Mouse (Mus musculus) ES-Bruce4 (cell line): ENCODE measurements around the gene Cradd. TPM values are rescaled to one million over a fixed set of nuclear protein-coding genes. Genes with fewer than 3 reads are reported as not detected.

Experiments used
- H3K27ac ChIP-seq: 2 replicates; pipeline ENCODE4 v1.5.1; 2012; ENCODE audit warnings: low read length, inconsistent platforms; ENCODE audit not compliant: insufficient read depth
- H3K27me3 ChIP-seq: 2 replicates; pipeline ENCODE4 v1.6.1; 2012; ENCODE audit warnings: mild to moderate bottlenecking, low read length, inconsistent platforms; ENCODE audit not compliant: control insufficient read depth, poor library complexity, insufficient read depth, severe bottlenecking
- H3K36me3 ChIP-seq: 2 replicates; pipeline ENCODE4 v1.6.1; 2012; ENCODE audit warnings: inconsistent platforms, mild to moderate bottlenecking, low read length, moderate library complexity; ENCODE audit not compliant: control insufficient read depth, poor library complexity, insufficient read depth, severe bottlenecking
- H3K4me1 ChIP-seq: one replicate; pipeline ENCODE4 v1.8.1; 2011; ENCODE audit warnings: low read length; ENCODE audit not compliant: control insufficient read depth, insufficient read depth
- H3K4me3 ChIP-seq: 2 replicates; pipeline ENCODE4 v1.5.1; 2011; ENCODE audit warnings: low read depth, mild to moderate bottlenecking, low read length
- H3K9ac ChIP-seq: 2 replicates; pipeline ENCODE4 v1.6.1; 2012; ENCODE audit warnings: low read depth, mild to moderate bottlenecking, inconsistent platforms; ENCODE audit not compliant: poor library complexity, severe bottlenecking
- H3K9me3 ChIP-seq: replicated peaks from 2 replicates; pipeline ENCODE4 v1.6.1; 2012; ENCODE audit warnings: mild to moderate bottlenecking, low read length, inconsistent platforms; ENCODE audit not compliant: control insufficient read depth, poor library complexity, insufficient read depth, severe bottlenecking
- CTCF ChIP-seq: IDR thresholded peaks from one replicate; pipeline ENCODE4 v1.8.1; 2011; ENCODE audit warnings: low read depth, low read length
- EP300 ChIP-seq: IDR thresholded peaks from 2 replicates; pipeline ENCODE4 v1.6.1; 2011; ENCODE audit warnings: low read depth, low read length; ENCODE audit not compliant: insufficient read depth
- POLR2A ChIP-seq: IDR thresholded peaks from one replicate; pipeline ENCODE4 v1.8.1; 2011; ENCODE audit warnings: low read length; ENCODE audit not compliant: insufficient read depth
- polyA plus RNA-seq: library from polyadenylated mRNA; stranded (reverse); fragments of >200 nt; gene quantifications from 2 replicates; pipeline ENCODE4 v1.2.4, GENCODE M21; 2011; ENCODE audit warnings: low read depth; ENCODE audit not compliant: missing spikeins, insufficient read depth, insufficient read length

Gene Cradd
- polyA plus RNA-seq: 18.4 and 21.9 TPM in 2 replicates

DNA sequence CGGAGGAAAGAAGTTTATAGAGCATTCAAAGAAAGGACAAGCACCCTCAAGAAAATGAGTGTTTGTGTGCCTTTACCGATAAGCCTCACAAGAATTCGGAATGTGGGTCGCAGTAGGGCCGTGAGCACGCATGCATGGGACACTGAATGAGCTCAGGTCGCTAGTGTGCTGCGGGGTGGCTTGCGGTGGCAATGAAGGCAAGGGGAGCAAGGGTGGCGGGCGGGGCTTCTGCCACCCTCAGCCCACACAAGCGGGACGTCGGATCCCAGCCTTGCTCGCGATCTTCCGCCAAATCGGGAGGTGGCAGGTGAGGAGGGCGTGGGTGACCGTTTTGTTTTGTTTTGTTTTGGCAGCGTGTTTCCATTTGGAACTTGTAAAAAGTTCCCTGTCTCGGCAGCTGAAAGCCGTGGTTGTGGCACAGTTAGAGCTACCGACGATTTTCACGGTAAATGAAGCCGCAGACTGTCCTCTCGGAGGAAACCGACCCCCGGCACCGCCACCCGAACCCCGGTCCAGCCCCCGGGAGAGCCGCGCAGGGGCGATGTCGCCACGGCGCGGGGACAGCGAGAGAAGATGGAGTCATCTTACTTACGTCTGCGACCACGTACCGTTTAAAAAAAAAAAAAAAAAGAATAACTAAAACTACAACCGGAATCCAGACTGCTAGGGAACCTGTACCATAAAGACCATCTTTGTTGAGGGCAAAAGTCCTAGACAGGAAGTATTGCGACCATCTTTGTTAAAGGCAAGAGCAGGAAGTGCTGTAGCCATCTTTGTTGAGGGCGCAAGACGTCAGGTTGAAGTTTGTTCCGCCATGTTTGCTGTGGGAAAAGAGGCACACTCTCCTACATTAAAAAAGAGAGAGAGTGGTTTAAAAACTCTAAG is at the start of gene Cradd:
Gene Cradd (minus strand): TSS at position 741 of the 885 bp plus-strand sequence.
- H3K36me3 ChIP-seq: no peaks in the 10 kb centered on the region
- peak within 1 kb of the TSS; percentile 88 for H3K9ac ChIP-seq
- H3K4me1 ChIP-seq: peaks cover 1% of the 10 kb centered on the region
- H3K4me3 ChIP-seq: peak within 1 kb of the TSS; percentile 97
- no peaks in the 10 kb centered on the region for H3K9me3 ChIP-seq
- peak within 1 kb of the TSS; percentile 85 for H3K27ac ChIP-seq
- TF ChIP-seq CTCF (no peak), EP300 (no peak), POLR2A (peak; percentile 36)
- H3K27me3 ChIP-seq: no peaks in the 10 kb centered on the region

DNA sequence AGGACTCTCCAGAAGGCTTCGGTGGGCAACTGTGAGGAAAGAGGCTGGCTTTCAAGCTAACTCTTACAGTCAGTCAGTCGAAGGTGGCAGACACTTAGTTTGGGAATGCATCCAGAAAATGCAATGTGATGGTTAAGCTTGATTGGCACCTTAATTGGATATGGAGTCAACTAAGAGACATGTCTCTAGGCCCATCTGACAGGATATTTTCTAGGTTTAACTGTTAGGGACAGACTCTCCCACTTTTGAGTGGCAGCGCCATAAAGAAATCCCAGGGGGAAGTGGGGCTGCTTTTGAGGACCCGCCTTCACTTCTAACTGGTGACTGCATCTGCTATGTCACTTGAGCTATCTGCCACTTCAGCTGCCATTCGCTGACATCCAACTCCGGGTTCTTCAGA is 49.4 kb upstream of the Cradd start:
- Histone ChIP-seq H3K36me3 (no peaks in the 10 kb centered on the region), H3K9me3 (peaks cover 6% of the 10 kb centered on the region; the same call in 1 of the 2 replicates), H3K4me3 (no peak overlapping the region), H3K27ac (no peak overlapping the region), H3K4me1 (no peaks in the 10 kb centered on the region), H3K27me3 (no peaks in the 10 kb centered on the region), H3K9ac (no peak overlapping the region)
- no peak for TF ChIP-seq EP300
- no peak for TF ChIP-seq POLR2A
- TF ChIP-seq CTCF: no peak

DNA sequence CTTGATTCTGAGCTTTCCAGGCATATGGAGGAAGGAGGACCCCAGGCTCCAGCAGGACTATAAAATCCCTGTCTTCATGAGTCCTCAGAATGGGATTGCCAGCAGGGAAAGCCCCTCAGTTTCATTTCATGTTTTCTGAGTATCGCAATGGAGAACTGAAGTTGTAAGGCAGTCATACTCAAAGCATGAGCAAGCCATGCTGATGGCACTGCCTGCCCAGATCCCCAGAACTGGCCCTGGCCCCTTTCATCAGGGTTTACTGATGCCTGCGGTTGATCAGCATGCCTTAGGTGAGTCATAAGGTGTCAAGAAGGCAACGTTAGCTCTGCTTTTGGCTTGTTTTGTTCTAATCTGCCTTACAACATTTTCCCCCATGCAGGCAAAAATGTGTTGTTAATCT is 48.0 kb upstream of the Cradd start:
- no peaks in the 10 kb centered on the region for H3K36me3 ChIP-seq
- no peaks in the 10 kb centered on the region for H3K27me3 ChIP-seq
- no peaks in the 10 kb centered on the region for H3K4me1 ChIP-seq
- H3K27ac ChIP-seq: no peak overlapping the region
- peaks cover 6% of the 10 kb centered on the region; the same call in 1 of the 2 replicates for H3K9me3 ChIP-seq
- no peak overlapping the region for H3K4me3 ChIP-seq
- H3K9ac ChIP-seq: no peak overlapping the region
- TF ChIP-seq EP300: no peak
- TF ChIP-seq CTCF: no peak
- TF ChIP-seq POLR2A: no peak

DNA sequence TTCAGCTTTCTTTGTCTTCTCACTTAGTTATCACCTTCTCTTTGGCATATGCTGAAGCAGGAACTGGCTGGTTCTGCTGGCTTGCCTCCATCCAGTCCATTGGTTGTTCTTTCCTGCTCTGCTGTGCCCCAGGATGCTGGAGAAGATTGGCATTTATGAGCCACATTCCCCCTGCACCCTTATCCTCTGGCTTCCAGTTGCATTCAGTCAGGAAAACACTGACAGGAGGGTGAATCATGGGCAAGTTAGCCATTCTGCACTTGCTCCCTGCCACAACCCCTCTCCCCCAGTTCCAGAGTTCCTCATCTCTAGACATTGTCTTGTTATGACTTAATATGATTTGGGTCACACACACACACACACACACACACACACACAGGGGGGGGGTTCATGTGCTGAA is 45.3 kb upstream of the Cradd start:
- no peaks in the 10 kb centered on the region for H3K27me3 ChIP-seq
- TF ChIP-seq POLR2A (no peak), EP300 (no peak), CTCF (no peak)
- H3K4me3 ChIP-seq: no peak overlapping the region
- no peaks in the 10 kb centered on the region for H3K4me1 ChIP-seq
- no peak overlapping the region for H3K27ac ChIP-seq
- no peak overlapping the region for H3K9ac ChIP-seq
- H3K9me3 ChIP-seq: peaks cover 6% of the 10 kb centered on the region
- no peaks in the 10 kb centered on the region for H3K36me3 ChIP-seq

DNA sequence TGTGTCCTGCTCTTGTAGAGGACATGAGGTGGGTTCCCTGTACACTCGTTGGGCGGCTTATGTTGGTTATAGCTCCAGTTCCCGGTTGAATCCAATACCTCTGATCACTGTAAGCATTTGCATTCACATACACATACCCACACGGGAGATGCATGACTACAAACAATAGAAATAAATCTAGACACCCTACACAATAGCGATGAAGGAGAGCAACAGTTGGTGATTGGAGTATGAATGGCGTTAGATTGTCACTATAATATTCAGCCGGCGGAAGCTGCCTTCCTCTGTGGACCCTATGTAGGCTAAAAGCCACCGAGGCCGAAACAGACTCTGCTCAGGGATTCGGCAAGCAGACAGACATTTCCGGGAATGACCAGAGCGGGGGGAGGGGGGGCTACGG is 44.2 kb upstream of the Cradd start:
- no peak overlapping the region for H3K27ac ChIP-seq
- no peak overlapping the region for H3K9ac ChIP-seq
- TF ChIP-seq EP300: no peak
- no peak for TF ChIP-seq POLR2A
- no peak for TF ChIP-seq CTCF

DNA sequence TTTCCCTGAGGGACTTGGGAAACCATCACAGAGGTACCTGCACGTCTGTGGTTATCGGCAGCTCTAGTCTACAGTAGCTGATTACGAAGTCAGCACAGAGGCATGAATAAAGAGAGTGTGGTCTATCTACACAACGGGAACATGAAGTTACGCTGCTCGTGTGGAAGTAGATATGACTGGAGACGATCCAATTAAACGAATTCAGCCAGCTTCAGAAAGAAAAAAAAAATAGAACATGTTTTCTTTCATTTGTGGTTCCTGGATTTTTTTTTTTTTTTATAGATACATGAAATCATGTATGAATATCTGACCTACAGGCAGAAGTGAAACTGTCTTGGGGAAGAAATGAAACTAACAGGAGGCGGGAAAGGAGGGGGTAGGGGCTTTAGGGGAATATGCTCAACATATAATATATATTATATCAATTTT is 43.7 kb upstream of the Cradd start:
- TF ChIP-seq EP300: no peak
- TF ChIP-seq CTCF: no peak
- TF ChIP-seq POLR2A: no peak
- Histone ChIP-seq H3K36me3 (no peaks in the 10 kb centered on the region), H3K4me3 (no peak overlapping the region), H3K27ac (no peak overlapping the region), H3K9me3 (peaks cover 8% of the 10 kb centered on the region; the same call in 1 of the 2 replicates), H3K27me3 (no peaks in the 10 kb centered on the region), H3K9ac (no peak overlapping the region), H3K4me1 (no peaks in the 10 kb centered on the region)

More for the DNA sequence above, 44.2 kb upstream of the Cradd start:
- no peaks in the 10 kb centered on the region for H3K27me3 ChIP-seq
- no peaks in the 10 kb centered on the region for H3K36me3 ChIP-seq
- H3K4me3 ChIP-seq: no peak overlapping the region
- no peaks in the 10 kb centered on the region for H3K4me1 ChIP-seq
- H3K9me3 ChIP-seq: peaks cover 8% of the 10 kb centered on the region; the same call in 1 of the 2 replicates
